Mouse (Mus musculus) C3H10T1/2 (cell line): ENCODE measurements around the gene Olfr564. TPM values are rescaled to one million over a fixed set of nuclear protein-coding genes. Genes with fewer than 3 reads are reported as not detected.

Source experiments
- polyA plus RNA-seq, 2 experiments: library from polyadenylated mRNA; unstranded; fragments of >200 nt; fragmentation: generic; extraction: Trizol; gene quantifications; one replicate each; pipeline ENCODE4 v1.2.1; 2012; ENCODE audit warnings: missing spikeins in 2 of 2

The Olfr564 gene
- not detected for polyA plus RNA-seq

GRCm38 (mm10) chr7:102803180-102803579 lies at the start of gene Olfr564:
Gene Olfr564, plus strand, starts transcription at chr7:102803480.

DNA sequence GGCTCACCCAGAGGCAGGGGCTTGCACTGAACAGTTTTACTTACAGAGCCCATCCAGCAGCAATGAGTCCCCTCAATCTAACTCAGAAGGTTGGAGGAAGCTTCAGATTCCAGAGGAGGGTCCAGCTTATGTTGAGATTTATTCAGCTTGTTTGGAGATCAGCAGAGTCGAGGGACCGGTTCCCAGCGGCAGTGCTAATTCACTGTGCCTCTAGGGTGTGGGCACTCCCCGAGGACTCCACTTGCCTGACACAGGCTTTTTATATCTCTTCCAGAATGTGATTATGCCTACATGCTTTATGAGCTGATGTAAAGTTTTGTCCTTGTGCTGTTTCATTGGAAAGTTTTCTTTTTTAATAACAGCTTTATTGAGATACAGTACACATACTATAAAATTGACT lies 44.0 kb upstream of the Olfr564 start, which contains the start of the genes Olfr560 and Olfr78:
Olfr560 (minus strand) TSS at position 101 of the 400 bp plus-strand sequence.
Olfr78 (minus strand) TSS at position 206 of the 400 bp plus-strand sequence.

GRCm38 (mm10) chr7:102770921-102771320 lies 32.4 kb upstream of the Olfr564 start, which contains the start of gene Olfr561:
Gene Olfr561, plus strand, starts transcription at chr7:102771221.

Other genes with a start within 250 kb of the Olfr564 start
- 1 to 10 TPM in 1 of 2 experiments, under 1 TPM in 1; 0.23 to 3.9 TPM for gene Trim21, start 238.0 kb upstream of the Olfr564 start, polyA plus RNA-seq
- gene Olfr550, start 232.0 kb upstream of the Olfr564 start, polyA plus RNA-seq = not detected
- gene Olfr551, start 211.6 kb upstream of the Olfr564 start, polyA plus RNA-seq = not detected
- gene Olfr552, start 205.7 kb upstream of the Olfr564 start, polyA plus RNA-seq = not detected
- not detected for gene Olfr553, start 185.3 kb upstream of the Olfr564 start, polyA plus RNA-seq
- gene Olfr554, start 165.0 kb upstream of the Olfr564 start, polyA plus RNA-seq = not detected
- not detected for gene Olfr555, start 144.7 kb upstream of the Olfr564 start, polyA plus RNA-seq
- gene Olfr556, start 138.6 kb upstream of the Olfr564 start, polyA plus RNA-seq = not detected
- 1 to 10 TPM in 1 of 2 experiments, under 1 TPM in 1; 0.36 to 3.6 TPM for gene Trim68, start 116.2 kb upstream of the Olfr564 start, polyA plus RNA-seq
- not detected for gene Olfr557, start 107.6 kb upstream of the Olfr564 start, polyA plus RNA-seq
- gene Olfr558, start 101.3 kb upstream of the Olfr564 start, polyA plus RNA-seq = not detected
- gene Olfr33, start 84.4 kb upstream of the Olfr564 start, polyA plus RNA-seq = not detected
- not detected for gene Olfr559, start 76.0 kb upstream of the Olfr564 start, polyA plus RNA-seq
- gene Olfr560, start 44.1 kb upstream of the Olfr564 start, polyA plus RNA-seq = not detected
- not detected for gene Olfr78, start 44.0 kb upstream of the Olfr564 start, polyA plus RNA-seq
- gene Olfr561, start 32.3 kb upstream of the Olfr564 start, polyA plus RNA-seq = not detected
- not detected for gene Olfr566, start 55.3 kb downstream of the Olfr564 start, polyA plus RNA-seq
- gene Olfr568, start 73.6 kb downstream of the Olfr564 start, polyA plus RNA-seq = not detected
- not detected for gene Olfr569, start 87.4 kb downstream of the Olfr564 start, polyA plus RNA-seq
- not detected for gene Olfr570, start 91.1 kb downstream of the Olfr564 start, polyA plus RNA-seq
- gene Olfr571, start 114.1 kb downstream of the Olfr564 start, polyA plus RNA-seq = not detected
- not detected for gene Olfr572, start 120.9 kb downstream of the Olfr564 start, polyA plus RNA-seq
- gene Olfr573-ps1, start 139.1 kb downstream of the Olfr564 start, polyA plus RNA-seq = not detected
- gene Olfr574, start 145.0 kb downstream of the Olfr564 start, polyA plus RNA-seq = not detected
- gene Olfr575, start 155.3 kb downstream of the Olfr564 start, polyA plus RNA-seq = not detected
- gene Olfr576, start 159.2 kb downstream of the Olfr564 start, polyA plus RNA-seq = not detected
- not detected for gene Olfr577, start 172.5 kb downstream of the Olfr564 start, polyA plus RNA-seq
- not detected for gene Olfr578, start 185.8 kb downstream of the Olfr564 start, polyA plus RNA-seq
- not detected for gene Olfr582, start 234.5 kb downstream of the Olfr564 start, polyA plus RNA-seq
- not detected for gene Olfr583, start 247.8 kb downstream of the Olfr564 start, polyA plus RNA-seq